Mouse (Mus musculus): ENCODE measurements at regions not wholly inside any gene's neighbourhood (a gene's known extent, or its start where the extent isn't known, plus 50 kb on each side); places are given as distances from the start of the nearest gene placed in this dataset.
"Not testable (repeated sequence)": the region's sequence is repeated elsewhere in the genome, so short reads cannot be mapped to it uniquely, and the experiment has no call there.

GRCm38 (mm10) chr17:3022245-3022935 is 92.4 kb upstream of the Scaf8 start:
- 79% methylated on average over 5 of the region's 5 CpGs for WGBS (ENCODE audit: insufficient replicate concordance)
- no peak for TF ChIP-seq EP300 (IDR thresholded peaks at IDR 0.05; ENCODE audit: low read depth)
- no peak for TF ChIP-seq CTCF (IDR thresholded peaks at IDR 0.05; ENCODE audit: low read depth)

GRCm38 (mm10) chr17:3022936-3023247 is 91.9 kb upstream of the Scaf8 start:
- not testable (repeated sequence) for DNase-seq; H3K36me3 ChIP-seq (replicated peaks; ENCODE audit: insufficient read depth, low read length); H3K4me1 ChIP-seq (ENCODE audit: insufficient read depth); H3K4me3 ChIP-seq (ENCODE audit: low read depth, low read length); H3K9ac ChIP-seq (replicated peaks); H3K4me2 ChIP-seq (ENCODE audit: low read depth, low read length); H3K9me3 ChIP-seq (ENCODE audit: low read length); H3K27ac ChIP-seq (ENCODE audit: low read depth); H3K27me3 ChIP-seq (ENCODE audit: insufficient read depth, low read length)
- WGBS (ENCODE audit: insufficient replicate concordance) = 38% methylated on average over 2 of the region's 3 CpGs
- 0 out of 2 replicates have a peak, but pooled peaks have one; percentile 30 for ATAC-seq

More at GRCm38 (mm10) chr17:3022245-3022935, 92.4 kb upstream of the Scaf8 start:
- Histone ChIP-seq H3K36me3 (replicated peaks; ENCODE audit: insufficient read depth, low read length) (no peaks in the 10 kb centered on the region), H3K9ac (replicated peaks) (no peak overlapping the region), H3K4me2 (ENCODE audit: low read depth, low read length) (no peak overlapping the region), H3K4me1 (ENCODE audit: insufficient read depth) (no peaks in the 10 kb centered on the region), H3K9me3 (ENCODE audit: low read length) (no peaks in the 10 kb centered on the region), H3K27me3 (ENCODE audit: insufficient read depth, low read length) (no peaks in the 10 kb centered on the region), H3K27ac (ENCODE audit: low read depth) (no peak overlapping the region), H3K4me3 (ENCODE audit: low read depth, low read length) (no peak overlapping the region)
- DNase-seq (peak; percentile 7), ATAC-seq (no peak)

- Histone ChIP-seq H3K9me3 (ENCODE audit: low read length) (no peaks in the 10 kb centered on the region), H3K27me3 (ENCODE audit: insufficient read depth, low read length) (no peaks in the 10 kb centered on the region), H3K4me2 (ENCODE audit: low read depth, low read length) (no peak overlapping the region), H3K27ac (ENCODE audit: low read depth) (no peak overlapping the region), H3K9ac (replicated peaks) (no peak overlapping the region), H3K4me3 (ENCODE audit: low read depth, low read length) (no peak overlapping the region), H3K4me1 (ENCODE audit: insufficient read depth) (no peaks in the 10 kb centered on the region), H3K36me3 (replicated peaks; ENCODE audit: insufficient read depth, low read length) (no peaks in the 10 kb centered on the region)
- TF ChIP-seq CTCF (IDR thresholded peaks at IDR 0.05; ENCODE audit: low read depth) (no peak), EP300 (IDR thresholded peaks at IDR 0.05; ENCODE audit: low read depth) (no peak)
- ATAC-seq = no peak
- peak; percentile 5 for DNase-seq
- WGBS (ENCODE audit: insufficient replicate concordance) = 74% methylated on average over 1 of the region's 1 CpGs
Observed at GRCm38 (mm10) chr17:3023426-3023825, 91.3 kb upstream of the Scaf8 start.

- not testable (repeated sequence) for H3K27ac ChIP-seq (ENCODE audit: low read depth); H3K9me3 ChIP-seq (ENCODE audit: low read length); ATAC-seq; DNase-seq; H3K4me2 ChIP-seq (ENCODE audit: low read depth, low read length); H3K9ac ChIP-seq (replicated peaks); H3K27me3 ChIP-seq (ENCODE audit: insufficient read depth, low read length); H3K36me3 ChIP-seq (replicated peaks; ENCODE audit: insufficient read depth, low read length); H3K4me1 ChIP-seq (ENCODE audit: insufficient read depth); H3K4me3 ChIP-seq (ENCODE audit: low read depth, low read length)
- 68% methylated on average over 1 of the region's 1 CpGs for WGBS (ENCODE audit: insufficient replicate concordance)
Observed at GRCm38 (mm10) chr17:3026859-3027258, 87.9 kb upstream of the Scaf8 start.

GRCm38 (mm10) chr17:3027376-3027775 is 87.4 kb upstream of the Scaf8 start:
- Histone ChIP-seq H3K9ac (replicated peaks) (no peak overlapping the region), H3K9me3 (ENCODE audit: low read length) (no peaks in the 10 kb centered on the region), H3K36me3 (replicated peaks; ENCODE audit: insufficient read depth, low read length) (no peaks in the 10 kb centered on the region), H3K27ac (ENCODE audit: low read depth) (no peak overlapping the region), H3K4me3 (ENCODE audit: low read depth, low read length) (no peak overlapping the region), H3K4me2 (ENCODE audit: low read depth, low read length) (no peak overlapping the region), H3K27me3 (ENCODE audit: insufficient read depth, low read length) (no peaks in the 10 kb centered on the region), H3K4me1 (ENCODE audit: insufficient read depth) (no peaks in the 10 kb centered on the region)
- DNase-seq (peak; percentile 11), ATAC-seq (no peak)
- 57% methylated on average over 4 of the region's 4 CpGs for WGBS (ENCODE audit: insufficient replicate concordance)
- TF ChIP-seq EP300 (IDR thresholded peaks at IDR 0.05; ENCODE audit: low read depth) = no peak
- no peak for TF ChIP-seq CTCF (IDR thresholded peaks at IDR 0.05; ENCODE audit: low read depth)

GRCm38 (mm10) chr17:3029750-3030149 is 85.0 kb upstream of the Scaf8 start:
- peak; percentile 43 for ATAC-seq
- not testable (repeated sequence) for DNase-seq

GRCm38 (mm10) chr17:3035099-3035498 is 79.7 kb upstream of the Scaf8 start:
- Histone ChIP-seq H3K27ac (ENCODE audit: low read depth) (no peak overlapping the region), H3K9ac (replicated peaks) (no peak overlapping the region), H3K9me3 (ENCODE audit: low read length) (no peaks in the 10 kb centered on the region), H3K4me2 (ENCODE audit: low read depth, low read length) (no peak overlapping the region), H3K36me3 (replicated peaks; ENCODE audit: insufficient read depth, low read length) (no peaks in the 10 kb centered on the region), H3K4me3 (ENCODE audit: low read depth, low read length) (no peak overlapping the region), H3K4me1 (ENCODE audit: insufficient read depth) (no peaks in the 10 kb centered on the region), H3K27me3 (ENCODE audit: insufficient read depth, low read length) (no peaks in the 10 kb centered on the region)
- ATAC-seq (no peak), DNase-seq (peak; percentile 9)
- TF ChIP-seq EP300 (IDR thresholded peaks at IDR 0.05; ENCODE audit: low read depth) = no peak
- no peak for TF ChIP-seq CTCF (IDR thresholded peaks at IDR 0.05; ENCODE audit: low read depth)
- 46% methylated on average over 2 of the region's 2 CpGs for WGBS (ENCODE audit: insufficient replicate concordance)

More at GRCm38 (mm10) chr17:3029750-3030149, 85.0 kb upstream of the Scaf8 start:
- H3K4me2 ChIP-seq (ENCODE audit: low read depth, low read length); H3K9ac ChIP-seq (replicated peaks); H3K9me3 ChIP-seq (ENCODE audit: low read length); H3K27ac ChIP-seq (ENCODE audit: low read depth); H3K36me3 ChIP-seq (replicated peaks; ENCODE audit: insufficient read depth, low read length); H3K4me3 ChIP-seq (ENCODE audit: low read depth, low read length); H3K27me3 ChIP-seq (ENCODE audit: insufficient read depth, low read length); H3K4me1 ChIP-seq (ENCODE audit: insufficient read depth): not testable (repeated sequence)
- WGBS (ENCODE audit: insufficient replicate concordance) = 52% methylated on average over 2 of the region's 2 CpGs
